Mouse (Mus musculus): ENCODE measurements around the gene Il17ra. TPM values are rescaled to one million over a fixed set of nuclear protein-coding genes. Genes with fewer than 3 reads are reported as not detected.

Gene Il17ra
- polyA plus RNA-seq, 1 experiment from 2014 or later = 10.6 TPM

DNA sequence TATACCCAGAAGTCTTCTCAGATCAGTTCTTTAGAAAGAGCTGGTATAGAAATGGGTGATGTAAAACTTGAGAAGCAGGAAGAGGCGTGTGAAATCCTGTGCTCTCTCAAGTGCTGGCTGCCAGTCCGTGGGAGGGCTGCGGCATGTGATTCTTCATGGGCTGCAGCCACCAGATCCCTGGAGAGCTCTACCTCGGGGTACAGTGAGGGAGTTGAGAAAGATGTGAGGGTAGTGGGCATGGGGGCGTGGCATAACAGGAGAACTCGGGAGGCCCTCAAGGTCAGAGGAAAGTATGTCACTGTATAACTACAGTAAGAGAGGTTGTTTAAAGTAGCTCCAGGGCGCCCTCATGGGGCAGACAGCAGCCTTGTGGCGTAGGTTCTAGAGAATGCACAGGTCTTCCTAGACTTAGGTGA lies 20.2 kb downstream of the Il17ra start:
- H3K4me1 ChIP-seq (ENCODE audit: insufficient read depth) = peaks cover 36% of the 10 kb centered on the region
- no peak overlapping the region for H3K9ac ChIP-seq (replicated peaks)
- no peaks in the 10 kb centered on the region for H3K9me3 ChIP-seq (ENCODE audit: low read length)
- WGBS (ENCODE audit: insufficient replicate concordance) = 35% methylated on average over 8 of the region's 8 CpGs
- H3K4me3 ChIP-seq (ENCODE audit: low read depth, low read length) = no peak overlapping the region
- peak; percentile 78 for TF ChIP-seq CTCF (IDR thresholded peaks at IDR 0.05; ENCODE audit: low read depth)
- no peak for TF ChIP-seq EP300 (IDR thresholded peaks at IDR 0.05; ENCODE audit: low read depth)
- H3K36me3 ChIP-seq (replicated peaks; ENCODE audit: insufficient read depth, low read length) = peaks cover 47% of the 10 kb centered on the region
- ATAC-seq = peak; percentile 52; the same call in 1 of the 2 replicates
- DNase-seq = peak; percentile 72
- H3K27ac ChIP-seq (ENCODE audit: low read depth) = no peak overlapping the region
- H3K27me3 ChIP-seq (ENCODE audit: insufficient read depth, low read length) = no peaks in the 10 kb centered on the region
- no peak overlapping the region for H3K4me2 ChIP-seq (ENCODE audit: low read depth, low read length)

- 34% methylated on average over 3 of the region's 3 CpGs for WGBS (ENCODE audit: insufficient replicate concordance)
- no peak overlapping the region for H3K4me3 ChIP-seq (ENCODE audit: low read depth, low read length)
- H3K9ac ChIP-seq (replicated peaks) = no peak overlapping the region
- H3K27me3 ChIP-seq (ENCODE audit: insufficient read depth, low read length) = no peaks in the 10 kb centered on the region
- ATAC-seq (peak; percentile 71), DNase-seq (peak; percentile 55)
- H3K4me1 ChIP-seq (ENCODE audit: insufficient read depth) = peaks cover 30% of the 10 kb centered on the region
- H3K4me2 ChIP-seq (ENCODE audit: low read depth, low read length) = no peak overlapping the region
- no peak overlapping the region for H3K27ac ChIP-seq (ENCODE audit: low read depth)
- H3K9me3 ChIP-seq (ENCODE audit: low read length) = no peaks in the 10 kb centered on the region
- peaks cover 30% of the 10 kb centered on the region for H3K36me3 ChIP-seq (replicated peaks; ENCODE audit: insufficient read depth, low read length)
- no peak for TF ChIP-seq CTCF (IDR thresholded peaks at IDR 0.05; ENCODE audit: low read depth)
- no peak for TF ChIP-seq EP300 (IDR thresholded peaks at IDR 0.05; ENCODE audit: low read depth)
Observed at GRCm38 (mm10) chr6:120485038-120485437, 22.0 kb downstream of the Il17ra start.

DNA sequence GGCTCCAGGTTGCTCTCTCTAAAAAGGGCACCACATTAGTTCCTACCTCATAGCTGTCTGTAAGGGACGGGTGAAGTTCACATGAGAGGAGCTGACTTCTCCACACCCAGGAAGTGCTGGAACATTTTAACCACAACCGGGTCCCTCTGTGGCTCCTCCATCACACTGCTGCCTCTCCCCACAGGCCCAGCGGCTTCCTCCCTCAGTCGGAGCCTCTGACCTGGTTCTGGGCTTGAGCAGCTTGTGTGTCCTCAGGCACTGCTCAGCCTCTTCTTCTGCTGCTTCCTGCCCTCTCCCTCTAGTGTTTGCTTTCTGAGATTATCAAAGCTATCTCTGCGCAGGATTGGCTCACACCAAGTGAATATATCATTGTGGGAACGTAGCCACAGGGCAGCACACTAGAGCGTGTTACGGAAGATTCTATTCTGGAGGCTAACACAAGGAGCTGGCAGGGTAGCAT lies 23.0 kb downstream of the Il17ra start:
- Histone ChIP-seq H3K9me3 (ENCODE audit: low read length) (no peaks in the 10 kb centered on the region), H3K27ac (ENCODE audit: low read depth) (no peak overlapping the region), H3K9ac (replicated peaks) (no peak overlapping the region), H3K27me3 (ENCODE audit: insufficient read depth, low read length) (peaks cover 4% of the 10 kb centered on the region; the same call in 1 of the 2 replicates), H3K4me2 (ENCODE audit: low read depth, low read length) (peak overlapping the region; percentile 23; the same call in 1 of the 2 replicates), H3K4me1 (ENCODE audit: insufficient read depth) (peaks cover 27% of the 10 kb centered on the region), H3K36me3 (replicated peaks; ENCODE audit: insufficient read depth, low read length) (peaks cover 22% of the 10 kb centered on the region), H3K4me3 (ENCODE audit: low read depth, low read length) (no peak overlapping the region)
- no peak for ATAC-seq
- TF ChIP-seq CTCF (IDR thresholded peaks at IDR 0.05; ENCODE audit: low read depth) (peak; percentile 33), EP300 (IDR thresholded peaks at IDR 0.05; ENCODE audit: low read depth) (no peak)
- 28% methylated on average over 8 of the region's 8 CpGs for WGBS (ENCODE audit: insufficient replicate concordance)
- DNase-seq = no peak

DNA sequence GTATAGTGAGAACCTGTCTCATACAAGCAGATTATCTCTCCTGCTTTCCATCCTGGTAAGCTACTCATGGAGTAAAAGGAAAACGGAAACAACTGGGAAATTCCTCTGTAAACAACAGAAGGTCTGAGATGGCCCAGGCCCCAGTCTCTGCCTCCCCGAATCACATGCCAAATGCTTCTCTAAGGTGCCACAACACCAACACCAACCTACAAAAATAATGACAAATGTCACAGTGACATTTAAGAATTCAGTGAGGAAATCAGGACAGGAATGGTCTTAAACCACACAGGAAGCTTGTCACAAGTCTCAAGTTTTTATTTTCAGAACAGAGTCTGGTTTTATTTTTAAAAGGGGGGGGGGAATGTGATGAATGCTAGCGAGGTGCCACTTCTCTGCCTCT lies 25.6 kb downstream of the Il17ra start:
- DNase-seq (no peak), ATAC-seq (no peak)
- Histone ChIP-seq H3K36me3 (replicated peaks; ENCODE audit: insufficient read depth, low read length) (peaks cover 3% of the 10 kb centered on the region; the same call in 1 of the 2 replicates), H3K27me3 (ENCODE audit: insufficient read depth, low read length) (peaks cover 29% of the 10 kb centered on the region), H3K4me2 (ENCODE audit: low read depth, low read length) (no peak overlapping the region), H3K9me3 (ENCODE audit: low read length) (no peaks in the 10 kb centered on the region), H3K27ac (ENCODE audit: low read depth) (no peak overlapping the region), H3K9ac (replicated peaks) (no peak overlapping the region), H3K4me1 (ENCODE audit: insufficient read depth) (peaks cover 38% of the 10 kb centered on the region), H3K4me3 (ENCODE audit: low read depth, low read length) (no peak overlapping the region)
- WGBS (ENCODE audit: insufficient replicate concordance) = 34% methylated on average over 3 of the region's 3 CpGs
- TF ChIP-seq CTCF (IDR thresholded peaks at IDR 0.05; ENCODE audit: low read depth) (no peak), EP300 (IDR thresholded peaks at IDR 0.05; ENCODE audit: low read depth) (no peak)

GRCm38 (mm10) chr6:120489461-120489860 lies 26.4 kb downstream of the Il17ra start:
- Histone ChIP-seq H3K27ac (ENCODE audit: low read depth) (no peak overlapping the region), H3K36me3 (replicated peaks; ENCODE audit: insufficient read depth, low read length) (peaks cover under 1% of the 10 kb centered on the region; the same call in 1 of the 2 replicates), H3K27me3 (ENCODE audit: insufficient read depth, low read length) (peaks cover 37% of the 10 kb centered on the region), H3K9me3 (ENCODE audit: low read length) (no peaks in the 10 kb centered on the region), H3K4me1 (ENCODE audit: insufficient read depth) (peaks cover 40% of the 10 kb centered on the region), H3K9ac (replicated peaks) (no peak overlapping the region), H3K4me3 (ENCODE audit: low read depth, low read length) (no peak overlapping the region), H3K4me2 (ENCODE audit: low read depth, low read length) (no peak overlapping the region)
- ATAC-seq = no peak
- TF ChIP-seq EP300 (IDR thresholded peaks at IDR 0.05; ENCODE audit: low read depth) = no peak
- TF ChIP-seq CTCF (IDR thresholded peaks at IDR 0.05; ENCODE audit: low read depth) = no peak
- DNase-seq = no peak
- 55% methylated on average over 2 of the region's 2 CpGs for WGBS (ENCODE audit: insufficient replicate concordance)

- Histone ChIP-seq H3K27me3 (ENCODE audit: insufficient read depth, low read length) (peaks cover 45% of the 10 kb centered on the region), H3K4me1 (ENCODE audit: insufficient read depth) (peaks cover 24% of the 10 kb centered on the region), H3K27ac (ENCODE audit: low read depth) (no peak overlapping the region), H3K4me2 (ENCODE audit: low read depth, low read length) (no peak overlapping the region), H3K9ac (replicated peaks) (no peak overlapping the region), H3K4me3 (ENCODE audit: low read depth, low read length) (no peak overlapping the region), H3K36me3 (replicated peaks; ENCODE audit: insufficient read depth, low read length) (no peaks in the 10 kb centered on the region), H3K9me3 (ENCODE audit: low read length) (no peaks in the 10 kb centered on the region)
- WGBS (ENCODE audit: insufficient replicate concordance) = 69% methylated on average over 7 of the region's 7 CpGs
- TF ChIP-seq EP300 (IDR thresholded peaks at IDR 0.05; ENCODE audit: low read depth) (no peak), CTCF (IDR thresholded peaks at IDR 0.05; ENCODE audit: low read depth) (no peak)
- no peak for DNase-seq
- no peak for ATAC-seq
Observed at GRCm38 (mm10) chr6:120491064-120491463, 28.0 kb downstream of the Il17ra start.

All from liver, postnatal 0 days (tissue).